Mouse (Mus musculus) liver, adult (tissue): Measurements from ENCODE around the gene Pif1.

Experiments
- GATA4 ChIP-seq: IDR thresholded peaks from 2 replicates; pipeline ENCODE4 v1.6.1; 2014; ENCODE audit warnings: mild to moderate bottlenecking, low read length; ENCODE audit not compliant: insufficient replicate concordance

Pif1 gene

GRCm38 (mm10) chr9:65605471-65606136 is 18.6 kb downstream of the Pif1 start:
- no peak for TF ChIP-seq GATA4

GRCm38 (mm10) chr9:65606321-65607109 is 19.6 kb downstream of the Pif1 start:
- TF ChIP-seq GATA4: no peak

- TF ChIP-seq GATA4: no peak
Measured at GRCm38 (mm10) chr9:65607120-65607519, 20.2 kb downstream of the Pif1 start.

GRCm38 (mm10) chr9:65611969-65612486 is 25.1 kb downstream of the Pif1 start:
- TF ChIP-seq GATA4: no peak

GRCm38 (mm10) chr9:65613098-65613497 is 26.1 kb downstream of the Pif1 start:
- TF ChIP-seq GATA4: no peak

- no peak for TF ChIP-seq GATA4
Measured at GRCm38 (mm10) chr9:65619311-65619710, 32.4 kb downstream of the Pif1 start.

GRCm38 (mm10) chr9:65621196-65621595 is 34.2 kb downstream of the Pif1 start:
- no peak for TF ChIP-seq GATA4

GRCm38 (mm10) chr9:65621666-65622065 is 34.7 kb downstream of the Pif1 start:
- TF ChIP-seq GATA4: no peak

GRCm38 (mm10) chr9:65622826-65623225 is 35.9 kb downstream of the Pif1 start:
- TF ChIP-seq GATA4: no peak

GRCm38 (mm10) chr9:65624266-65624665 is 37.3 kb downstream of the Pif1 start:
- no peak for TF ChIP-seq GATA4

- TF ChIP-seq GATA4: no peak
Measured at GRCm38 (mm10) chr9:65629025-65629766, 42.2 kb downstream of the Pif1 start, which contains the start of gene Rbpms2. Gene Rbpms2 (plus strand): TSS chr9:65629648.

GRCm38 (mm10) chr9:65629767-65630630 is 43.0 kb downstream of the Pif1 start:
- TF ChIP-seq GATA4: no peak

- no peak for TF ChIP-seq GATA4
Measured at GRCm38 (mm10) chr9:65630631-65631353, 43.8 kb downstream of the Pif1 start.
